Mouse (Mus musculus): ENCODE measurements around the gene Lrrc28. TPM values are rescaled to one million over a fixed set of nuclear protein-coding genes. Genes with fewer than 3 reads are reported as not detected.

Lrrc28 gene
- total and polyA plus RNA-seq, 2 experiments from 2014 or later: 32.2 to 70.4 TPM

DNA sequence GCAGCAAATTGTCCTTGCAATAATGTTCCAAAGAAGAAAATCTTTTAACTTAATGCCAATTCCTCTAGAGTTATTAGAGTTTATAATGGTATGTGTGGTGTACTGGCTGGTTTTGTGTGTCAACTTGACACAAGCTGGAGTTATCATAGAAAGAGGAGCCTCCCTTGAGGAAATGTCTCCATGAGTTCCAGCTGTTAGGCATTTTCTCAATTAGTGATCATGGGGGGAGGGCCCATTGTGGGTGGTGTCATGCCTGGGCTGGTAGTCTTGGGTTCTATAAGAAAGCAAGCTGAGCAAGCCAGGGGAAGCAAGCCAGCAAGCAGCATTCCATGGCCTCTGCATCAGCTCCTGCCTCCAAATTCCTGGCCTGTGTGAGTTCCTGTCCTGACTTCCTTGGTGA lies 100.5 kb downstream of the Lrrc28 start:
- no peaks in the 10 kb centered on the region for H3K9me3 ChIP-seq (ENCODE audit: low read length)
- H3K36me3 ChIP-seq (ENCODE audit: insufficient read depth): 0 out of 2 replicates have a peak, but pooled peaks cover 3% of the 10 kb centered on the region
- ATAC-seq (no peak), DNase-seq (no peak)
- no peak for TF ChIP-seq CTCF (IDR thresholded peaks at IDR 0.05; ENCODE audit: low read depth)
- no peak overlapping the region for H3K4me2 ChIP-seq (ENCODE audit: low read depth)
- no peaks in the 10 kb centered on the region for H3K27me3 ChIP-seq (ENCODE audit: insufficient read depth, low read length)
- no peak overlapping the region for H3K9ac ChIP-seq
- H3K4me1 ChIP-seq (ENCODE audit: insufficient read depth): no peaks in the 10 kb centered on the region
- no peak overlapping the region for H3K27ac ChIP-seq (ENCODE audit: low read depth, low read length)
- H3K4me3 ChIP-seq (ENCODE audit: low read depth, low read length): no peak overlapping the region

DNA sequence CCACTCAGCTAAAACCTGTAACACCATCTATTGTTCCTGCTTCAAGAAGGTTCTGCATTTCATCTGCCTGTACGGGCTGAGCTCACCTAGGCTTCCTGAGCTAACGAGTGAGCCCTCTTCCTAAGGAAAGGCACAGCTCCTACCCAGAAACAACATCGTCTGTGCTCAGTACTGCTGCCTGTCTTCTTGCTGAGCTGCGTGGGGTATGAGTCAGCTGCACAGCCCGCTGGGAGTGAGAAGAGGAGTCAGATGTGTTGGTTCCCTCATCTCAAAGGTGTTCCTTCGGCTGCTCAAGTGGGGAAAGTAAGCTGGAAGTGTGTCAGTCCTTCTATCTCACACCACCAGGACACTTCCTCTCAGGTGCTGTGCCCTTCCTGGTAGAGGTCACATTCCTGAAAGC lies 101.4 kb downstream of the Lrrc28 start:
- Histone ChIP-seq H3K27ac (ENCODE audit: low read depth, low read length) (no peak overlapping the region), H3K4me1 (ENCODE audit: insufficient read depth) (no peaks in the 10 kb centered on the region), H3K4me2 (ENCODE audit: low read depth) (no peak overlapping the region), H3K4me3 (ENCODE audit: low read depth, low read length) (no peak overlapping the region), H3K36me3 (ENCODE audit: insufficient read depth) (0 out of 2 replicates have a peak, but pooled peaks cover 3% of the 10 kb centered on the region), H3K27me3 (ENCODE audit: insufficient read depth, low read length) (no peaks in the 10 kb centered on the region), H3K9me3 (ENCODE audit: low read length) (no peaks in the 10 kb centered on the region), H3K9ac (no peak overlapping the region)
- WGBS: 60% methylated on average over 6 of the region's 6 CpGs
- DNase-seq (no peak), ATAC-seq (no peak)
- TF ChIP-seq CTCF (IDR thresholded peaks at IDR 0.05; ENCODE audit: low read depth): no peak

DNA sequence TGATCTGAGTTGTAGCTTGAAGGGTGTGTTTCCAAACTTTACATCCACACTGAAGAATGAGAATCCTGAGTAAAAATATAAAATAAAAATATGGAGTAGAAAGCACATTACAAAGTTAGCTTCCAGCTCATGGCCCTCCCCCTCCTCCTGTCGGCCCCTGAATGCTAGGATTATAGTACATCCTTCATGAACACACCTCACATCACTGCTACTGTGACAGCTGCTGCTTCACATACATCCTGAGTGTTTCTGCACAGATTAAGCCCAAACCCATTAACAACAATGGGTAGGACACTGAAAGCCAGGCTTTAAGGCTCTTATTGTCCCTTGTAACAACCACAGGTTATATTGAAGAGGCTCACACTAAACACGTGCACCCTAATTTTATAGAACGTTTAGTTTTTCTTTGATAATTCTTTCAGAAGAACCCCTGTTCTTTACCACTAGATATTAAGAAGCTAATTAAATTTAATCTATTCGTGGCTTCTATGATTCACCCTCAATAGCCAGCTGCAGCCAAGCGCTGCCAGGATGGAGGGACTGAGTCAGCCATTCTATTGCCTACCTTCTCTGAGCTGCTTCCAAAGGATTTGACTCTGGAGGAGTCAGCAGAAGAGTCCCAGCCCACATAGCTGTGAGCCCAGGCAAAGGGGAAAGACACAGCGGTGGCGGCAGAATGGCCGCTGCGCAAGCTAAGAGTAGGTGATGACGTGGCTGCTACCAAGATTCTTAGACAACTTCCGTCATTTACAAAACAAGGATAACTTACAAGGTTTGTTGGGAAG lies 108.3 kb downstream of the Lrrc28 start:
- Histone ChIP-seq H3K4me3 (ENCODE audit: low read depth, low read length) (no peak overlapping the region), H3K4me2 (ENCODE audit: low read depth) (no peak overlapping the region), H3K27ac (ENCODE audit: low read depth, low read length) (no peak overlapping the region), H3K27me3 (ENCODE audit: insufficient read depth, low read length) (no peaks in the 10 kb centered on the region), H3K9me3 (ENCODE audit: low read length) (no peaks in the 10 kb centered on the region), H3K36me3 (ENCODE audit: insufficient read depth) (no peaks in the 10 kb centered on the region), H3K9ac (no peak overlapping the region), H3K4me1 (ENCODE audit: insufficient read depth) (no peaks in the 10 kb centered on the region)
- no peak for ATAC-seq
- no peak for DNase-seq
- no peak for TF ChIP-seq CTCF (IDR thresholded peaks at IDR 0.05; ENCODE audit: low read depth)
- 75% methylated on average over 11 of the region's 11 CpGs for WGBS

DNA sequence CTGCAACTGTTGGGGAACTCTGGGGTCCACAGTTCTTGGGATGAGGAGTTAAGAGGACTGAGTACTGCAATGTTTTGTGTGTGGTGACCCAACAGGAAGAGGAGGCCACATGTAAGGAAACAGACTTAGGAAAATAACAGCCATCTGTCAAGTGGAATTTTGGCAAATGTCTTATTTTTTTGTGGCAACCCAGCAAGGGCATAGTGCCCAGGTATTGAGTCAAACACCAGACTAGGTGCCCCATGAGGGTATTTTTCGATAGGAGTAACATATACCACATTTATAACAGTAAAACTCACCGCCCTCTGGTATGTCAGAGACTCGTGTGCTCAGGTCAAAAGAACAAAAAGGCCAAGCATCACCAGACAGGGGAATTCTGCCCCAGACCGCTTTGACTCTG lies 109.1 kb downstream of the Lrrc28 start:
- Histone ChIP-seq H3K4me2 (ENCODE audit: low read depth) (no peak overlapping the region), H3K9ac (no peak overlapping the region), H3K27ac (ENCODE audit: low read depth, low read length) (no peak overlapping the region), H3K36me3 (ENCODE audit: insufficient read depth) (no peaks in the 10 kb centered on the region), H3K4me1 (ENCODE audit: insufficient read depth) (no peaks in the 10 kb centered on the region), H3K27me3 (ENCODE audit: insufficient read depth, low read length) (no peaks in the 10 kb centered on the region), H3K9me3 (ENCODE audit: low read length) (no peaks in the 10 kb centered on the region), H3K4me3 (ENCODE audit: low read depth, low read length) (no peak overlapping the region)
- DNase-seq (no peak), ATAC-seq (no peak)
- no peak for TF ChIP-seq CTCF (IDR thresholded peaks at IDR 0.05; ENCODE audit: low read depth)
- 81% methylated on average over 4 of the region's 4 CpGs for WGBS

DNA sequence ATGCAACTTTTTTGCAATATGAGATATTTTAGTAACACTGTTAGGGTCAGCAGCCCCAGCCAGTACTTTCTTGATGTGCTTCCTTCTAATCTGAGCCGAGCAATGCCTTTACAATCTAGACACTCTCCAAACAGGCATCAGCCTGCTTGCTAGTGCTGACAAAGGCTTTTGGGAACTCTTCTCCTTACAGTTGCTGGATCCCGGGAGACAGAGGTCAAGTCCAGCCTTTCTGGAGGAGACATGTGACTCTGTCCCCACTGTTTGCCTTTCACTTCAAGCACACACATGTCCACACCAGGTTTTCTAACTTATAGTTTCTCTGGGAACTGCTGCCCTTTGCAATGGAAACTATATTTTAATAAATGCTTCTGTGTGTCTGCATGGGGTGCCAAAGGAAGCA lies 114.1 kb downstream of the Lrrc28 start:
- H3K4me2 ChIP-seq (ENCODE audit: low read depth): no peak overlapping the region
- H3K9me3 ChIP-seq (ENCODE audit: low read length): no peaks in the 10 kb centered on the region
- no peaks in the 10 kb centered on the region for H3K27me3 ChIP-seq (ENCODE audit: insufficient read depth, low read length)
- 0 out of 2 replicates have a peak, but pooled peaks cover 4% of the 10 kb centered on the region for H3K4me1 ChIP-seq (ENCODE audit: insufficient read depth)
- H3K27ac ChIP-seq (ENCODE audit: low read depth, low read length): no peak overlapping the region
- 68% methylated on average over 2 of the region's 2 CpGs for WGBS
- H3K36me3 ChIP-seq (ENCODE audit: insufficient read depth): no peaks in the 10 kb centered on the region
- no peak for TF ChIP-seq CTCF (IDR thresholded peaks at IDR 0.05; ENCODE audit: low read depth)
- ATAC-seq: no peak
- no peak for DNase-seq
- no peak overlapping the region for H3K4me3 ChIP-seq (ENCODE audit: low read depth, low read length)
- no peak overlapping the region for H3K9ac ChIP-seq

DNA sequence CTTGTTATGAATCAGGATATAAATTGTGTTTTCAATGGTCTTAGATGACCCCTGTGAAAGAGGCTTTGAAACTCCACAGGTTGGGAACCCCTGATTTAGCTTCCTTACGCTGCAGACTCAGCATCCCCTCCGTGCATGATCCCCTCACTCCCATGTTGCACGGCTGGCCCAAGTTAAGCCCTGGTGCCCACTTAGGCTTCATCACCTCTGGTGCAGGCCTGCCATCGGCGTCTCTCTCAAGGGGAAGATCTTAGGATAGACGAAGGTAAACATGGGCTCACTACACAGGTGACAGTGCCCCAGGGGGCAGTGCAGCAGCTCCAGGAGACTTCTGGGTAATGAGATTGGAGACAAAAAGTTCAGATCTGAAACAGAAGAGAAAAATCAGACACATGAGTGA lies 115.7 kb downstream of the Lrrc28 start:
- ATAC-seq (no peak), DNase-seq (no peak)
- Histone ChIP-seq H3K9ac (no peak overlapping the region), H3K36me3 (ENCODE audit: insufficient read depth) (no peaks in the 10 kb centered on the region), H3K27me3 (ENCODE audit: insufficient read depth, low read length) (no peaks in the 10 kb centered on the region), H3K4me2 (ENCODE audit: low read depth) (no peak overlapping the region), H3K4me3 (ENCODE audit: low read depth, low read length) (no peak overlapping the region), H3K9me3 (ENCODE audit: low read length) (no peaks in the 10 kb centered on the region), H3K4me1 (ENCODE audit: insufficient read depth) (0 out of 2 replicates have a peak, but pooled peaks cover 4% of the 10 kb centered on the region), H3K27ac (ENCODE audit: low read depth, low read length) (no peak overlapping the region)
- 84% methylated on average over 6 of the region's 6 CpGs for WGBS
- no peak for TF ChIP-seq CTCF (IDR thresholded peaks at IDR 0.05; ENCODE audit: low read depth)

DNA sequence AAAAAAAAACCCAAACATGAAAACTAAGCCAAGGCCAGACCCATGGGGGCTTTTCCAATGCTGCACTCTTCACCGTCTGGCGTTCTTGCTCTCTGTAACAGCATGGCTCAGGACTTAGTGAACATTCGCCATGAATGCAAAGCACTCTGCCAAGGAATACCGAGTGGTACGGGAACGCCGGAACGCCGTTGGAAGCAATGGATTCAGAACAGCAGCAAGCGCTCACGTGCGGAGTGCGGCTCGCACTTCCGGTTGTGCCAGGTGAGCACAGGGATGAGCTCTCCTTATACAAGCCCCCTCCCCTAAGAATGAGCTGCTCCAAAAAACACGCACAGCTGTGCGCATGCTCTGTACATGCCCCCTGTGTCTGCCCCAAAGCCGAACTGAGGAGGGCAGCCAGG lies 116.2 kb downstream of the Lrrc28 start:
- DNase-seq (no peak), ATAC-seq (peak; percentile 71)
- H3K4me1 ChIP-seq (ENCODE audit: insufficient read depth): 0 out of 2 replicates have a peak, but pooled peaks cover 4% of the 10 kb centered on the region
- no peaks in the 10 kb centered on the region for H3K27me3 ChIP-seq (ENCODE audit: insufficient read depth, low read length)
- no peak overlapping the region for H3K9ac ChIP-seq
- H3K4me2 ChIP-seq (ENCODE audit: low read depth): 0 out of 2 replicates have a peak overlapping the region, but pooled peaks have one; percentile 13
- no peaks in the 10 kb centered on the region for H3K36me3 ChIP-seq (ENCODE audit: insufficient read depth)
- WGBS: 68% methylated on average over 18 of the region's 18 CpGs
- no peak overlapping the region for H3K27ac ChIP-seq (ENCODE audit: low read depth, low read length)
- no peak for TF ChIP-seq CTCF (IDR thresholded peaks at IDR 0.05; ENCODE audit: low read depth)
- no peak overlapping the region for H3K4me3 ChIP-seq (ENCODE audit: low read depth, low read length)
- no peaks in the 10 kb centered on the region for H3K9me3 ChIP-seq (ENCODE audit: low read length)
